In genomic region chr1:127943516-127943915, GRCm38 (mm10) we compare ENCODE assay signal across 21 mouse cellular contexts.
A peak's percentile ranks its signal among the peaks of the same experiment; 100 is the strongest.
DNase-seq lines count a peak whose midpoint lies in the region; ATAC-seq and TF ChIP-seq lines count a peak whose summit lies in the region.
"Had no signal": no experiment of that assay in that cellular context is flagged by ENCODE, and none has a peak within 500 bp of the region (broad histone marks: within the 10 kb centered on the region; RNA-seq: fewer than 3 reads in every experiment).

No protein-coding gene starts in this region.

- ATAC-seq in stomach, embryonic 16.5 days (ENCODE audit: insufficient read depth, low FRiP score): peak; percentile 12; the same call in 1 of the 2 replicates
- no peak for ATAC-seq in stomach, postnatal 0 days (ENCODE audit: low FRiP score, low TSS enrichment)
- peak; percentile 57; the same call in 1 of the 2 replicates for ATAC-seq in liver, embryonic 15.5 days (ENCODE audit: insufficient read depth)
- no peak for ATAC-seq in hindbrain, embryonic 16.5 days
- ATAC-seq: CD4-positive, CD25-positive, alpha-beta regulatory T cell, adult 4 months; forebrain, embryonic 14.5 days had no signal

- peak; percentile 43 for DNase-seq in heart, adult 11 months
- no peak for DNase-seq in heart, postnatal 36 days
- DNase-seq in stomach, postnatal 0 days (ENCODE audit: low spot score): no peak
- DNase-seq in thymus, postnatal 14 days: no peak
- DNase-seq in kidney, adult 2 months: no peak
- DNase-seq: adrenal gland, adult 8-10 months; adrenal gland, postnatal 36 days; B cell, adult 2 months; cerebellum, adult 2 months; cerebellum, postnatal 10 days; heart, adult 18-20 months; heart, postnatal 10 days had no signal

- TF ChIP-seq CTCF in stomach, postnatal 0 days (IDR thresholded peaks at IDR 0.05; ENCODE audit: low read depth): no peak
- no peak for TF ChIP-seq CTCF in kidney, adult 2 months (conservative IDR thresholded peaks at IDR 0.05; ENCODE audit: insufficient read depth, insufficient read length, low read depth, low read length)

- intact Hi-C loops in heart, postnatal 36 days (cut with DNase I): no loop called here

- H3K4me1 ChIP-seq in stomach, embryonic 16.5 days (ENCODE audit: control insufficient read depth, insufficient read depth, low read length): 0 out of 2 replicates have a peak, but pooled peaks cover 5% of the 10 kb centered on the region
- H3K4me1 ChIP-seq in stomach, postnatal 0 days (replicated peaks; ENCODE audit: control insufficient read depth, insufficient read depth): no peaks in the 10 kb centered on the region
- H3K4me1 ChIP-seq in liver, embryonic 15.5 days (replicated peaks): 0 out of 2 replicates have a peak, but pooled peaks cover 5% of the 10 kb centered on the region
- no peaks in the 10 kb centered on the region for H3K4me1 ChIP-seq in kidney, adult 2 months (ENCODE audit: control insufficient read depth, insufficient read depth, low read length)
- no peaks in the 10 kb centered on the region for H3K4me1 ChIP-seq in hindbrain, embryonic 16.5 days (ENCODE audit: control insufficient read depth, insufficient read depth, low read depth, low read length)
- H3K4me1 ChIP-seq: embryonic facial prominence, embryonic 10.5 days; forebrain, embryonic 10.5 days had no signal

- H3K36me3 ChIP-seq in stomach, embryonic 16.5 days (ENCODE audit: control insufficient read depth, insufficient read depth, low read length): peaks cover 20% of the 10 kb centered on the region
- H3K36me3 ChIP-seq in stomach, postnatal 0 days (ENCODE audit: control insufficient read depth, insufficient read depth, low read length): peaks cover 36% of the 10 kb centered on the region
- peaks cover 45% of the 10 kb centered on the region for H3K36me3 ChIP-seq in liver, embryonic 15.5 days (replicated peaks)
- H3K36me3 ChIP-seq in kidney, adult 2 months (ENCODE audit: control insufficient read depth, insufficient read depth, low read length): peaks cover 11% of the 10 kb centered on the region
- peaks cover 39% of the 10 kb centered on the region for H3K36me3 ChIP-seq in hindbrain, embryonic 16.5 days (ENCODE audit: control insufficient read depth, insufficient read depth, low read length)

- no peak overlapping the region for H3K9ac ChIP-seq in stomach, embryonic 16.5 days (ENCODE audit: low read length)
- no peak overlapping the region for H3K9ac ChIP-seq in stomach, postnatal 0 days (ENCODE audit: low read length)
- H3K9ac ChIP-seq in liver, embryonic 15.5 days: no peak overlapping the region
- H3K9ac ChIP-seq in hindbrain, embryonic 16.5 days (ENCODE audit: low read depth, low read length): no peak overlapping the region

- no peak overlapping the region for H3K4me2 ChIP-seq in stomach, embryonic 16.5 days (ENCODE audit: low read depth, low read length)
- no peak overlapping the region for H3K4me2 ChIP-seq in stomach, postnatal 0 days (replicated peaks; ENCODE audit: low read depth)
- H3K4me2 ChIP-seq in liver, embryonic 15.5 days: no peak overlapping the region
- H3K4me2 ChIP-seq in hindbrain, embryonic 16.5 days (ENCODE audit: low read length): no peak overlapping the region

- no peak overlapping the region for H3K27ac ChIP-seq in stomach, embryonic 16.5 days (ENCODE audit: low read length)
- no peak overlapping the region for H3K27ac ChIP-seq in stomach, postnatal 0 days (replicated peaks)
- no peak overlapping the region for H3K27ac ChIP-seq in liver, embryonic 15.5 days (replicated peaks)
- H3K27ac ChIP-seq in kidney, adult 2 months (ENCODE audit: insufficient read depth, low read depth, low read length): no peak overlapping the region
- H3K27ac ChIP-seq in hindbrain, embryonic 16.5 days (ENCODE audit: low read depth, low read length): no peak overlapping the region
- H3K27ac ChIP-seq: embryonic facial prominence, embryonic 10.5 days; forebrain, embryonic 10.5 days; heart, embryonic 10.5 days had no signal

- peaks cover 8% of the 10 kb centered on the region for H3K9me3 ChIP-seq in stomach, embryonic 16.5 days (replicated peaks; ENCODE audit: control insufficient read depth, low read length)
- no peaks in the 10 kb centered on the region for H3K9me3 ChIP-seq in stomach, postnatal 0 days (ENCODE audit: control insufficient read depth, low read length)
- H3K9me3 ChIP-seq in liver, embryonic 15.5 days (replicated peaks): no peaks in the 10 kb centered on the region
- H3K9me3 ChIP-seq in hindbrain, embryonic 16.5 days (ENCODE audit: control insufficient read depth, low read length): no peaks in the 10 kb centered on the region

- no peaks in the 10 kb centered on the region for H3K27me3 ChIP-seq in stomach, embryonic 16.5 days (ENCODE audit: control insufficient read depth, insufficient read depth, low read length)
- no peaks in the 10 kb centered on the region for H3K27me3 ChIP-seq in stomach, postnatal 0 days (ENCODE audit: control insufficient read depth, insufficient read depth, low read length)
- no peaks in the 10 kb centered on the region for H3K27me3 ChIP-seq in liver, embryonic 15.5 days
- H3K27me3 ChIP-seq in kidney, adult 2 months (replicated peaks; ENCODE audit: control insufficient read depth, insufficient read depth, low read length): no peaks in the 10 kb centered on the region
- H3K27me3 ChIP-seq in hindbrain, embryonic 16.5 days (replicated peaks; ENCODE audit: control insufficient read depth, insufficient read depth, low read length): no peaks in the 10 kb centered on the region

- no peak for TF ChIP-seq EP300 in stomach, postnatal 0 days (optimal IDR thresholded peaks at IDR 0.05)

- WGBS in stomach, embryonic 16.5 days: 45% methylated on average over 6 of the region's 6 CpGs
- WGBS in stomach, postnatal 0 days: 44% methylated on average over 6 of the region's 6 CpGs
- 56% methylated on average over 6 of the region's 6 CpGs for WGBS in liver, embryonic 15.5 days (ENCODE audit: insufficient replicate concordance)
- 85% methylated on average over 6 of the region's 6 CpGs for WGBS in kidney, adult 2 months
- WGBS in hindbrain, embryonic 16.5 days: 88% methylated on average over 6 of the region's 6 CpGs

- no peak overlapping the region for H3K4me3 ChIP-seq in stomach, embryonic 16.5 days (replicated peaks; ENCODE audit: low read length)
- H3K4me3 ChIP-seq in stomach, postnatal 0 days (ENCODE audit: low read depth, low read length): no peak overlapping the region
- no peak overlapping the region for H3K4me3 ChIP-seq in liver, embryonic 15.5 days (replicated peaks)
- no peak overlapping the region for H3K4me3 ChIP-seq in kidney, adult 2 months (ENCODE audit: insufficient read depth, low read depth, low read length)
- no peak overlapping the region for H3K4me3 ChIP-seq in hindbrain, embryonic 16.5 days (ENCODE audit: low read length)
- H3K4me3 ChIP-seq: embryonic facial prominence, embryonic 10.5 days; erythroblast, embryonic 14.5 days; forebrain, embryonic 10.5 days; heart, embryonic 10.5 days had no signal

- no peak for TF ChIP-seq POLR2A in kidney, adult 2 months (IDR thresholded peaks at IDR 0.05; ENCODE audit: low read depth, low read length)

Comparison
In these comparisons a context has a peak if more than half of its experiments do, and no peak if none do; other contexts are left out.
1. ATAC-seq: peak in stomach, embryonic 16.5 days (single experiment) and liver, embryonic 15.5 days (single experiment); none in stomach, postnatal 0 days (single experiment) and hindbrain, embryonic 16.5 days (single experiment).